Mouse (Mus musculus): ENCODE data around the gene Col20a1.

The Col20a1 gene

GRCm38 (mm10) chr2:180994360-180994759 is 8.0 kb downstream of the Col20a1 start:
- DNase-seq (ENCODE audit: low read depth, low spot score): no peak

- no peak for DNase-seq (ENCODE audit: low read depth, low spot score)
These were observed 9.1 kb downstream of the Col20a1 start for GRCm38 (mm10) chr2:180995457-180995856.

GRCm38 (mm10) chr2:180996436-180996835 is 10.1 kb downstream of the Col20a1 start:
- DNase-seq (ENCODE audit: low read depth, low spot score): peak; percentile 42

GRCm38 (mm10) chr2:180996905-180997304 is 10.6 kb downstream of the Col20a1 start:
- no peak for DNase-seq (ENCODE audit: low read depth, low spot score)

GRCm38 (mm10) chr2:181007054-181007453 is 20.7 kb downstream of the Col20a1 start:
- no peak for DNase-seq (ENCODE audit: low read depth, low spot score)

- no peak for DNase-seq (ENCODE audit: low read depth, low spot score)
These were observed 22.0 kb downstream of the Col20a1 start for GRCm38 (mm10) chr2:181008339-181008738.

GRCm38 (mm10) chr2:181031406-181031934 is 45.1 kb downstream of the Col20a1 start:
- no peak for DNase-seq (ENCODE audit: low read depth, low spot score)

- DNase-seq (ENCODE audit: low read depth, low spot score): no peak
These were observed 46.1 kb downstream of the Col20a1 start for GRCm38 (mm10) chr2:181032407-181032806.

GRCm38 (mm10) chr2:181033310-181033709 is 47.0 kb downstream of the Col20a1 start:
- DNase-seq (ENCODE audit: low read depth, low spot score): no peak

- no peak for DNase-seq (ENCODE audit: low read depth, low spot score)
These were observed 48.9 kb downstream of the Col20a1 start for GRCm38 (mm10) chr2:181035186-181035585.

- no peak for DNase-seq (ENCODE audit: low read depth, low spot score)
These were observed 50.2 kb downstream of the Col20a1 start for GRCm38 (mm10) chr2:181036561-181036960.

GRCm38 (mm10) chr2:181038644-181039355 is 52.5 kb downstream of the Col20a1 start:
- no peak for DNase-seq (ENCODE audit: low read depth, low spot score)

- no peak for DNase-seq (ENCODE audit: low read depth, low spot score)
These were observed 53.0 kb downstream of the Col20a1 start for GRCm38 (mm10) chr2:181039356-181039680.

- no peak for DNase-seq (ENCODE audit: low read depth, low spot score)
These were observed 55.6 kb downstream of the Col20a1 start for GRCm38 (mm10) chr2:181041941-181042340.

- DNase-seq (ENCODE audit: low read depth, low spot score): no peak
These were observed 56.0 kb downstream of the Col20a1 start for GRCm38 (mm10) chr2:181042376-181042775.

- no peak for DNase-seq (ENCODE audit: low read depth, low spot score)
These were observed 57.1 kb downstream of the Col20a1 start, which contains the start of gene Chrna4 for GRCm38 (mm10) chr2:181043437-181043836. Chrna4 (minus strand) TSS chr2:181043546.

GRCm38 (mm10) chr2:181044001-181044400 is 57.7 kb downstream of the Col20a1 start:
- no peak for DNase-seq (ENCODE audit: low read depth, low spot score)

- DNase-seq (ENCODE audit: low read depth, low spot score): no peak
These were observed 62.1 kb downstream of the Col20a1 start for GRCm38 (mm10) chr2:181048252-181048945.

GRCm38 (mm10) chr2:181048986-181049385 is 62.7 kb downstream of the Col20a1 start:
- no peak for DNase-seq (ENCODE audit: low read depth, low spot score)

- no peak for DNase-seq (ENCODE audit: low read depth, low spot score)
These were observed 65.8 kb downstream of the Col20a1 start for GRCm38 (mm10) chr2:181052171-181052570.

GRCm38 (mm10) chr2:181057341-181057740 is 71.0 kb downstream of the Col20a1 start:
- DNase-seq (ENCODE audit: low read depth, low spot score): no peak

GRCm38 (mm10) chr2:181058193-181058592 is 71.9 kb downstream of the Col20a1 start:
- DNase-seq (ENCODE audit: low read depth, low spot score): no peak

- peak; percentile 43 for DNase-seq (ENCODE audit: low read depth, low spot score)
These were observed 73.8 kb downstream of the Col20a1 start for GRCm38 (mm10) chr2:181060127-181060526.
